Mouse (Mus musculus): ENCODE data around the gene Lclat1. TPM values are rescaled to one million over a fixed set of nuclear protein-coding genes. Genes with fewer than 3 reads are reported as not detected.

Gene Lclat1
- total and polyA plus RNA-seq, 3 experiments: 30.2 to 104 (median 100) TPM

GRCm38 (mm10) chr17:73241085-73241848 lies 133.5 kb downstream of the Lclat1 start:
- H3K27ac ChIP-seq: peak overlapping the region; percentile 47
- peaks cover 15% of the 10 kb centered on the region for H3K36me3 ChIP-seq (ENCODE audit: control insufficient read depth, insufficient read depth, low read length)
- no peaks in the 10 kb centered on the region for H3K27me3 ChIP-seq (ENCODE audit: control insufficient read depth, insufficient read depth, low read length)
- H3K4me1 ChIP-seq (ENCODE audit: control insufficient read depth, insufficient read depth, low read length): peaks cover 22% of the 10 kb centered on the region
- no peak for DNase-seq
- no peaks in the 10 kb centered on the region for H3K79me2 ChIP-seq (replicated peaks; ENCODE audit: control insufficient read depth, insufficient read depth, low read length)
- no peak overlapping the region for H3K9ac ChIP-seq (ENCODE audit: low read depth, low read length)
- intact Hi-C loops (cut with DNase I): loop anchor here (5.0 kb wide), 2 partner anchors 39 to 56 kb away; no protein-coding TSS in a partner anchor
- H3K4me3 ChIP-seq: no peak overlapping the region
- 68% methylated on average over 5 of the region's 5 CpGs for WGBS
- TF ChIP-seq CTCF (IDR thresholded peaks at IDR 0.05) (no peak), POLR2A (IDR thresholded peaks at IDR 0.05; ENCODE audit: insufficient read depth, low read depth, low read length) (no peak), EP300 (IDR thresholded peaks at IDR 0.05; ENCODE audit: insufficient read depth, low read depth, low read length) (no peak)

GRCm38 (mm10) chr17:73243676-73244075 lies 135.9 kb downstream of the Lclat1 start:
- no peaks in the 10 kb centered on the region for H3K79me2 ChIP-seq (replicated peaks; ENCODE audit: control insufficient read depth, insufficient read depth, low read length)
- peaks cover 12% of the 10 kb centered on the region for H3K36me3 ChIP-seq (ENCODE audit: control insufficient read depth, insufficient read depth, low read length)
- H3K9ac ChIP-seq (ENCODE audit: low read depth, low read length): no peak overlapping the region
- peaks cover 12% of the 10 kb centered on the region for H3K4me1 ChIP-seq (ENCODE audit: control insufficient read depth, insufficient read depth, low read length)
- intact Hi-C loops (cut with DNase I): loop anchor here (5.0 kb wide), 2 partner anchors 41 to 54 kb away; no protein-coding TSS in a partner anchor
- 96% methylated on average over 6 of the region's 6 CpGs for WGBS
- no peak for DNase-seq
- no peaks in the 10 kb centered on the region for H3K27me3 ChIP-seq (ENCODE audit: control insufficient read depth, insufficient read depth, low read length)
- no peak overlapping the region for H3K4me3 ChIP-seq
- no peak for TF ChIP-seq EP300 (IDR thresholded peaks at IDR 0.05; ENCODE audit: insufficient read depth, low read depth, low read length)
- no peak for TF ChIP-seq CTCF (IDR thresholded peaks at IDR 0.05)
- TF ChIP-seq POLR2A (IDR thresholded peaks at IDR 0.05; ENCODE audit: insufficient read depth, low read depth, low read length): no peak
- H3K27ac ChIP-seq: no peak overlapping the region

- no peak for TF ChIP-seq POLR2A (IDR thresholded peaks at IDR 0.05; ENCODE audit: insufficient read depth, low read depth, low read length)
- Histone ChIP-seq H3K4me3 (no peak overlapping the region), H3K4me1 (ENCODE audit: control insufficient read depth, insufficient read depth, low read length) (peaks cover 10% of the 10 kb centered on the region), H3K36me3 (ENCODE audit: control insufficient read depth, insufficient read depth, low read length) (peaks cover 8% of the 10 kb centered on the region; the same call in 1 of the 2 replicates), H3K27me3 (ENCODE audit: control insufficient read depth, insufficient read depth, low read length) (no peaks in the 10 kb centered on the region), H3K27ac (no peak overlapping the region), H3K9ac (ENCODE audit: low read depth, low read length) (no peak overlapping the region), H3K79me2 (replicated peaks; ENCODE audit: control insufficient read depth, insufficient read depth, low read length) (no peaks in the 10 kb centered on the region)
- WGBS: 86% methylated on average over 3 of the region's 3 CpGs
- no peak for DNase-seq
- intact Hi-C loops (cut with DNase I): loop anchor here (5.0 kb wide), 2 partner anchors 42 to 53 kb away; no protein-coding TSS in a partner anchor
Observed at GRCm38 (mm10) chr17:73244596-73244995, 136.8 kb downstream of the Lclat1 start.

GRCm38 (mm10) chr17:73245089-73245684 lies 137.4 kb downstream of the Lclat1 start:
- H3K9ac ChIP-seq (ENCODE audit: low read depth, low read length): no peak overlapping the region
- no peak overlapping the region for H3K27ac ChIP-seq
- H3K4me3 ChIP-seq: no peak overlapping the region
- peaks cover 5% of the 10 kb centered on the region; the same call in 1 of the 2 replicates for H3K36me3 ChIP-seq (ENCODE audit: control insufficient read depth, insufficient read depth, low read length)
- no peaks in the 10 kb centered on the region for H3K79me2 ChIP-seq (replicated peaks; ENCODE audit: control insufficient read depth, insufficient read depth, low read length)
- intact Hi-C loops (cut with DNase I): no loop called here
- WGBS: 37% methylated on average over 13 of the region's 13 CpGs
- peaks cover 8% of the 10 kb centered on the region for H3K4me1 ChIP-seq (ENCODE audit: control insufficient read depth, insufficient read depth, low read length)
- no peak for DNase-seq
- no peak for TF ChIP-seq POLR2A (IDR thresholded peaks at IDR 0.05; ENCODE audit: insufficient read depth, low read depth, low read length)
- no peak for TF ChIP-seq EP300 (IDR thresholded peaks at IDR 0.05; ENCODE audit: insufficient read depth, low read depth, low read length)
- TF ChIP-seq CTCF (IDR thresholded peaks at IDR 0.05): no peak
- H3K27me3 ChIP-seq (ENCODE audit: control insufficient read depth, insufficient read depth, low read length): no peaks in the 10 kb centered on the region

GRCm38 (mm10) chr17:73246036-73246435 lies 138.3 kb downstream of the Lclat1 start:
- intact Hi-C loops (cut with DNase I): no loop called here
- DNase-seq: no peak
- Histone ChIP-seq H3K4me1 (ENCODE audit: control insufficient read depth, insufficient read depth, low read length) (peaks cover 5% of the 10 kb centered on the region), H3K9ac (ENCODE audit: low read depth, low read length) (no peak overlapping the region), H3K27ac (no peak overlapping the region), H3K36me3 (ENCODE audit: control insufficient read depth, insufficient read depth, low read length) (peaks cover 2% of the 10 kb centered on the region; the same call in 1 of the 2 replicates), H3K79me2 (replicated peaks; ENCODE audit: control insufficient read depth, insufficient read depth, low read length) (no peaks in the 10 kb centered on the region), H3K4me3 (no peak overlapping the region), H3K27me3 (ENCODE audit: control insufficient read depth, insufficient read depth, low read length) (no peaks in the 10 kb centered on the region)
- 42% methylated on average over 3 of the region's 3 CpGs for WGBS
- no peak for TF ChIP-seq CTCF (IDR thresholded peaks at IDR 0.05)
- no peak for TF ChIP-seq POLR2A (IDR thresholded peaks at IDR 0.05; ENCODE audit: insufficient read depth, low read depth, low read length)
- TF ChIP-seq EP300 (IDR thresholded peaks at IDR 0.05; ENCODE audit: insufficient read depth, low read depth, low read length): no peak

- Histone ChIP-seq H3K4me1 (ENCODE audit: control insufficient read depth, insufficient read depth, low read length) (peaks cover 5% of the 10 kb centered on the region), H3K4me3 (no peak overlapping the region), H3K79me2 (replicated peaks; ENCODE audit: control insufficient read depth, insufficient read depth, low read length) (no peaks in the 10 kb centered on the region), H3K27ac (no peak overlapping the region), H3K36me3 (ENCODE audit: control insufficient read depth, insufficient read depth, low read length) (no peaks in the 10 kb centered on the region), H3K9ac (ENCODE audit: low read depth, low read length) (no peak overlapping the region), H3K27me3 (ENCODE audit: control insufficient read depth, insufficient read depth, low read length) (no peaks in the 10 kb centered on the region)
- intact Hi-C loops (cut with DNase I): no loop called here
- no peak for TF ChIP-seq EP300 (IDR thresholded peaks at IDR 0.05; ENCODE audit: insufficient read depth, low read depth, low read length)
- no peak for TF ChIP-seq CTCF (IDR thresholded peaks at IDR 0.05)
- TF ChIP-seq POLR2A (IDR thresholded peaks at IDR 0.05; ENCODE audit: insufficient read depth, low read depth, low read length): no peak
- WGBS: 86% methylated on average over 2 of the region's 2 CpGs
- no peak for DNase-seq
Observed at GRCm38 (mm10) chr17:73246926-73247325, 139.1 kb downstream of the Lclat1 start.

Measured in heart, adult 2 months (tissue).